Mouse (Mus musculus): ENCODE data around the gene Il25. TPM values are rescaled to one million over a fixed set of nuclear protein-coding genes. Genes with fewer than 3 reads are reported as not detected.
A peak's percentile ranks its signal among the peaks of the same experiment; 100 is the strongest.

Il25 gene
- polyA plus RNA-seq, 2 experiments: not detected

- Histone ChIP-seq H3K36me3 (replicated peaks; ENCODE audit: control insufficient read depth, insufficient read depth, low read depth) (no peaks in the 10 kb centered on the region), H3K9me3 (ENCODE audit: control insufficient read depth, low read length) (no peaks in the 10 kb centered on the region), H3K9ac (replicated peaks) (no peak overlapping the region), H3K27me3 (ENCODE audit: control insufficient read depth, insufficient read depth, low read length) (no peaks in the 10 kb centered on the region), H3K27ac (no peak overlapping the region), H3K4me1 (replicated peaks; ENCODE audit: control insufficient read depth in 2 of 2, insufficient read depth in 2 of 2, low read length in 1 of 2) (no peaks in the 10 kb centered on the region), H3K4me2 (ENCODE audit: low read depth) (no peak overlapping the region), H3K4me3 (ENCODE audit: insufficient read depth in 1 of 2, low read depth in 2 of 2, low read length in 2 of 2) (no peak overlapping the region)
- no peak for TF ChIP-seq CTCF (IDR thresholded peaks at IDR 0.05; ENCODE audit: low read depth)
- no peak for TF ChIP-seq EP300 (IDR thresholded peaks at IDR 0.05; ENCODE audit: low read depth)
- DNase-seq (ENCODE audit: low read depth in 3 of 3, low spot score in 3 of 3) (no peak), ATAC-seq (ENCODE audit: insufficient read depth) (no peak)
- 61% methylated on average over 4 of the region's 4 CpGs for WGBS (ENCODE audit: insufficient replicate concordance)
These were observed 28.9 kb upstream of the Il25 start for GRCm38 (mm10) chr14:54903641-54904040.

GRCm38 (mm10) chr14:54908682-54909081 lies 23.8 kb upstream of the Il25 start:
- Histone ChIP-seq H3K4me3 (ENCODE audit: insufficient read depth in 1 of 2, low read depth in 2 of 2, low read length in 2 of 2) (no peak overlapping the region), H3K4me1 (replicated peaks; ENCODE audit: control insufficient read depth in 2 of 2, insufficient read depth in 2 of 2, low read length in 1 of 2) (no peaks in the 10 kb centered on the region), H3K4me2 (ENCODE audit: low read depth) (no peak overlapping the region), H3K36me3 (replicated peaks; ENCODE audit: control insufficient read depth, insufficient read depth, low read depth) (no peaks in the 10 kb centered on the region), H3K27me3 (ENCODE audit: control insufficient read depth, insufficient read depth, low read length) (peaks cover 29% of the 10 kb centered on the region), H3K9me3 (ENCODE audit: control insufficient read depth, low read length) (no peaks in the 10 kb centered on the region), H3K9ac (replicated peaks) (no peak overlapping the region), H3K27ac (no peak overlapping the region)
- ATAC-seq (ENCODE audit: insufficient read depth) (no peak), DNase-seq (ENCODE audit: low read depth in 3 of 3, low spot score in 3 of 3) (no peak)
- WGBS (ENCODE audit: insufficient replicate concordance): 44% methylated on average over 7 of the region's 7 CpGs
- no peak for TF ChIP-seq CTCF (IDR thresholded peaks at IDR 0.05; ENCODE audit: low read depth)

- H3K4me2 ChIP-seq (ENCODE audit: low read depth): peak overlapping the region; percentile 58
- no peak overlapping the region for H3K27ac ChIP-seq
- H3K4me3 ChIP-seq (ENCODE audit: insufficient read depth in 1 of 2, low read depth in 2 of 2, low read length in 2 of 2): peak overlapping the region; percentile 35 to 55
- WGBS (ENCODE audit: insufficient replicate concordance): 5% methylated on average over 66 of the region's 69 CpGs
- H3K27me3 ChIP-seq (ENCODE audit: control insufficient read depth, insufficient read depth, low read length): peaks cover 40% of the 10 kb centered on the region
- ATAC-seq (ENCODE audit: insufficient read depth) (no peak), DNase-seq (ENCODE audit: low read depth in 3 of 3, low spot score in 3 of 3) (no peak)
- H3K9ac ChIP-seq (replicated peaks): 0 out of 2 replicates have a peak overlapping the region, but pooled peaks have one; percentile 15
- no peaks in the 10 kb centered on the region for H3K9me3 ChIP-seq (ENCODE audit: control insufficient read depth, low read length)
- no peaks in the 10 kb centered on the region for H3K36me3 ChIP-seq (replicated peaks; ENCODE audit: control insufficient read depth, insufficient read depth, low read depth)
- no peak for TF ChIP-seq CTCF (IDR thresholded peaks at IDR 0.05; ENCODE audit: low read depth)
- no peak for TF ChIP-seq EP300 (IDR thresholded peaks at IDR 0.05; ENCODE audit: low read depth)
- no peaks in the 10 kb centered on the region for H3K4me1 ChIP-seq (replicated peaks; ENCODE audit: control insufficient read depth in 2 of 2, insufficient read depth in 2 of 2, low read length in 1 of 2)
These were observed 20.2 kb upstream of the Il25 start for GRCm38 (mm10) chr14:54912109-54912850.

GRCm38 (mm10) chr14:54912886-54913285 lies 19.6 kb upstream of the Il25 start, which contains the start of gene Slc22a17:
Slc22a17 (minus strand) TSS chr14:54913132.
- H3K36me3 ChIP-seq (replicated peaks; ENCODE audit: control insufficient read depth, insufficient read depth, low read depth): no peaks in the 10 kb centered on the region
- ATAC-seq (ENCODE audit: insufficient read depth) (no peak), DNase-seq (ENCODE audit: low read depth in 3 of 3, low spot score in 3 of 3) (no peak)
- no peaks in the 10 kb centered on the region for H3K9me3 ChIP-seq (ENCODE audit: control insufficient read depth, low read length)
- 0 out of 2 replicates have a peak within 1 kb of the TSS, but pooled peaks have one; percentile 15 for H3K9ac ChIP-seq (replicated peaks)
- no peaks in the 10 kb centered on the region for H3K4me1 ChIP-seq (replicated peaks; ENCODE audit: control insufficient read depth in 2 of 2, insufficient read depth in 2 of 2, low read length in 1 of 2)
- H3K27me3 ChIP-seq (ENCODE audit: control insufficient read depth, insufficient read depth, low read length): peaks cover 40% of the 10 kb centered on the region
- no peak for TF ChIP-seq EP300 (IDR thresholded peaks at IDR 0.05; ENCODE audit: low read depth)
- TF ChIP-seq CTCF (IDR thresholded peaks at IDR 0.05; ENCODE audit: low read depth): no peak
- peak within 1 kb of the TSS; percentile 58 for H3K4me2 ChIP-seq (ENCODE audit: low read depth)
- H3K4me3 ChIP-seq (ENCODE audit: insufficient read depth in 1 of 2, low read depth in 2 of 2, low read length in 2 of 2): peak within 1 kb of the TSS; percentile 35 to 55
- WGBS (ENCODE audit: insufficient replicate concordance): under 1% methylated on average over 28 of the region's 28 CpGs
- H3K27ac ChIP-seq: no peak within 1 kb of the TSS

GRCm38 (mm10) chr14:54913343-54913742 lies 19.2 kb upstream of the Il25 start:
- DNase-seq (ENCODE audit: low read depth in 3 of 3, low spot score in 3 of 3): no peak
- Histone ChIP-seq H3K27me3 (ENCODE audit: control insufficient read depth, insufficient read depth, low read length) (peaks cover 40% of the 10 kb centered on the region), H3K27ac (no peak overlapping the region), H3K9ac (replicated peaks) (no peak overlapping the region), H3K4me1 (replicated peaks; ENCODE audit: control insufficient read depth in 2 of 2, insufficient read depth in 2 of 2, low read length in 1 of 2) (no peaks in the 10 kb centered on the region), H3K4me2 (ENCODE audit: low read depth) (peak overlapping the region; percentile 58), H3K4me3 (ENCODE audit: insufficient read depth in 1 of 2, low read depth in 2 of 2, low read length in 2 of 2) (peak overlapping the region; percentile 18 to 55; a peak in 3 of 4 replicates), H3K36me3 (replicated peaks; ENCODE audit: control insufficient read depth, insufficient read depth, low read depth) (no peaks in the 10 kb centered on the region), H3K9me3 (ENCODE audit: control insufficient read depth, low read length) (no peaks in the 10 kb centered on the region)
- WGBS (ENCODE audit: insufficient replicate concordance): 21% methylated on average over 10 of the region's 10 CpGs
- no peak for TF ChIP-seq CTCF (IDR thresholded peaks at IDR 0.05; ENCODE audit: low read depth)
- no peak for TF ChIP-seq EP300 (IDR thresholded peaks at IDR 0.05; ENCODE audit: low read depth)
- ATAC-seq (ENCODE audit: insufficient read depth): no peak

Measured in liver, embryonic 14.5 days (tissue).